ENCODE assay signal across 11 mouse cellular contexts in genomic region chr6:61902715-61903114, GRCm38 (mm10).
A peak's percentile ranks its signal among the peaks of the same experiment; 100 is the strongest.
DNase-seq lines count a peak whose midpoint lies in the region; ATAC-seq and TF ChIP-seq lines count a peak whose summit lies in the region.
"Had no signal": no experiment of that assay in that cellular context is flagged by ENCODE, and none has a peak within 500 bp of the region (broad histone marks: within the 10 kb centered on the region; RNA-seq: fewer than 3 reads in every experiment).

No protein-coding gene starts in this region.

- TF ChIP-seq CTCF in MEL (IDR thresholded peaks at IDR 0.05 in 2 of 3, conservative IDR thresholded peaks at IDR 0.05 in 1 of 3; ENCODE audit: control insufficient read depth in 1 of 3, insufficient read depth in 1 of 3, low read depth in 2 of 3, low read length in 3 of 3, poor library complexity in 1 of 3, severe bottlenecking in 1 of 3): no peak; a peak in 1 of 6 replicates
- peak; percentile 77 for TF ChIP-seq CTCF in layer of hippocampus, adult 2 months (conservative IDR thresholded peaks at IDR 0.05)

- DNase-seq in cerebellum, postnatal 36 days: peak; percentile 6 to 12
- DNase-seq in left cerebral cortex, adult 11 months (ENCODE audit: low spot score): peak; percentile 12
- DNase-seq in left cerebral cortex, adult 8-10 months (ENCODE audit: low spot score in 2 of 2): no peak
- no peak for DNase-seq in MEL (ENCODE audit: low read depth, low spot score)
- DNase-seq in layer of hippocampus, adult 2 months (ENCODE audit: low spot score in 2 of 2): peak in 1 of 2 experiments; percentile 21
- no peak for DNase-seq in gastrocnemius, postnatal 25 days
- DNase-seq in ovary, postnatal 14 days (ENCODE audit: low spot score): no peak

- no peaks in the 10 kb centered on the region for H3K36me3 ChIP-seq in MEL (ENCODE audit: control insufficient read depth in 1 of 2, insufficient read depth in 2 of 2, low read length in 2 of 2)
- H3K36me3 ChIP-seq: heart, embryonic 10.5 days; liver, embryonic 12.5 days had no signal

- H3K27me3 ChIP-seq in MEL (ENCODE audit: control insufficient read depth in 1 of 2, insufficient read depth in 2 of 2, low read length in 2 of 2): no peaks in the 10 kb centered on the region
- H3K27me3 ChIP-seq: CH12.LX; liver, embryonic 12.5 days had no signal

- H3K79me2 ChIP-seq in MEL (ENCODE audit: control insufficient read depth, insufficient read depth, low read length, poor library complexity): no peaks in the 10 kb centered on the region

- no peak overlapping the region for H3K4me3 ChIP-seq in MEL (ENCODE audit: control insufficient read depth in 1 of 2, insufficient read depth in 1 of 2, low read depth in 2 of 2, low read length in 2 of 2)
- no peak overlapping the region for H3K4me3 ChIP-seq in layer of hippocampus, adult 2 months
- H3K4me3 ChIP-seq: heart, embryonic 10.5 days; liver, embryonic 12.5 days had no signal

- H3K9me3 ChIP-seq in MEL (replicated peaks; ENCODE audit: insufficient read depth, low read length): no peaks in the 10 kb centered on the region
- H3K9me3 ChIP-seq: heart, embryonic 10.5 days; liver, embryonic 12.5 days had no signal

- no peak for TF ChIP-seq POLR2A in MEL (IDR thresholded peaks at IDR 0.05; ENCODE audit: control insufficient read depth in 1 of 2, insufficient read depth in 1 of 2, low read depth in 1 of 2, low read length in 2 of 2, poor library complexity in 1 of 2)

- H3K4me1 ChIP-seq in MEL (ENCODE audit: control insufficient read depth in 1 of 2, insufficient read depth in 2 of 2, low read length in 2 of 2): no peaks in the 10 kb centered on the region
- H3K4me1 ChIP-seq: heart, embryonic 10.5 days; liver, embryonic 12.5 days had no signal

- TF ChIP-seq RAD21 in MEL (IDR thresholded peaks at IDR 0.05; ENCODE audit: low read depth, low read length): peak; percentile 2; the same call in 1 of the 2 replicates

- H3K9ac ChIP-seq in MEL (ENCODE audit: control insufficient read depth, low read depth, low read length, poor library complexity, severe bottlenecking): no peak overlapping the region
- H3K9ac ChIP-seq: liver, embryonic 12.5 days had no signal

- no peak for ATAC-seq in cerebellum, adult (ENCODE audit: insufficient number of reproducible peaks, low FRiP score, low TSS enrichment)
- ATAC-seq: liver, embryonic 12.5 days had no signal

- no peak for TF ChIP-seq EP300 in MEL (IDR thresholded peaks at IDR 0.05; ENCODE audit: low read depth in 1 of 2, low read length in 2 of 2)

- no peak overlapping the region for H3K27ac ChIP-seq in MEL (ENCODE audit: control insufficient read depth, low read depth, low read length)
- H3K27ac ChIP-seq in layer of hippocampus, adult 2 months: no peak overlapping the region
- H3K27ac ChIP-seq: heart, embryonic 10.5 days; liver, embryonic 12.5 days had no signal

TF ChIP-seq in MEL, 35 proteins besides CTCF, POLR2A, EP300 and RAD21:
- no peak for TF ChIP-seq NELFE (IDR thresholded peaks at IDR 0.05; ENCODE audit: low read depth, low read length)

Comparison
In these comparisons a context has a peak if more than half of its experiments do, and no peak if none do; other contexts are left out.
1. DNase-seq: peak in cerebellum, postnatal 36 days (2 of 2) and left cerebral cortex, adult 11 months (single experiment); none in left cerebral cortex, adult 8-10 months (0 of 2), MEL (single experiment), gastrocnemius, postnatal 25 days (single experiment) and ovary, postnatal 14 days (single experiment).